Mouse (Mus musculus): Measurements from ENCODE around the gene Sdf2l1. TPM values are rescaled to one million over a fixed set of nuclear protein-coding genes. Genes with fewer than 3 reads are reported as not detected.
"Not testable (repeated sequence)": the region's sequence is repeated elsewhere in the genome, so short reads cannot be mapped to it uniquely, and the experiment has no call there.

Sdf2l1 gene
- 66.9 and 70.1 TPM in 2 replicates for polyA plus RNA-seq (2015; fragmentation: Nextera tagmentation; extraction: Ambion mirVana)

- peak within 1 kb of the TSS; percentile 95 for H3K4me2 ChIP-seq
Observed at GRCm38 (mm10) chr16:17132089-17132905, at the start of gene Sdf2l1. Gene Sdf2l1 (minus strand): TSS chr16:17132383.

DNA sequence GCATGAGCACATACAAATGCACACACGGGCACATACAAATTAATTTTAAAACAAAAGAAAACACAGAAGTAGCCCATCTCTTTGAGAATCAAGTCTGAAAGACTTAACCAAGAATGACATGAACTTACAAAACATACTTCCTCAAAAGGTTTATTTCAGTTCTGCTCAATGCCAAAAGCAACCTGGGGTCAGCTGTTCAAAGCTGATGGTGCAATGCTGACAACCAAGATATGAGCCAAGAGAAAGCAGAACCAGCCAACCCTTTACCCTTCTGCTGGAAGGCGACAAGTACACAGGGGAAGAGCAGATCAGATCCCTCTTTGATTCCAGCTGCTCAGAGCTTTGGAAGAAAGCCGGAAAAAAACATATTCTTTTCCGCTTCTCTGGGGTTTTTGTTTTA, 49.2 kb upstream of the Sdf2l1 start:
- Histone ChIP-seq H3K4me1 (no peaks in the 10 kb centered on the region), H3K36me3 (peaks cover 24% of the 10 kb centered on the region), H3K4me2 (no peak overlapping the region), H3K27me3 (no peaks in the 10 kb centered on the region), H3K9ac (no peak overlapping the region), H3K9me3 (no peaks in the 10 kb centered on the region), H3K27ac (no peak overlapping the region), H3K4me3 (no peak overlapping the region)
- no peak for ATAC-seq (ENCODE audit: insufficient number of reproducible peaks, low FRiP score, low TSS enrichment, low read depth)
- WGBS = 78% methylated on average over 4 of the region's 4 CpGs

More at GRCm38 (mm10) chr16:17132089-17132905, at the start of gene Sdf2l1:
- Histone ChIP-seq H3K36me3 (no peaks in the 10 kb centered on the region), H3K4me3 (peak within 1 kb of the TSS; percentile 80), H3K27ac (peak within 1 kb of the TSS; percentile 35), H3K27me3 (no peaks in the 10 kb centered on the region), H3K9me3 (no peaks in the 10 kb centered on the region), H3K4me1 (peaks cover 12% of the 10 kb centered on the region), H3K9ac (peak within 1 kb of the TSS; percentile 69)
- peak; percentile 99 for ATAC-seq (ENCODE audit: insufficient number of reproducible peaks, low FRiP score, low TSS enrichment, low read depth)
- WGBS = under 1% methylated on average over 47 of the region's 47 CpGs

- H3K9me3 ChIP-seq = no peaks in the 10 kb centered on the region
- 92% methylated on average over 3 of the region's 3 CpGs for WGBS
- no peak for ATAC-seq (ENCODE audit: insufficient number of reproducible peaks, low FRiP score, low TSS enrichment, low read depth)
Observed at GRCm38 (mm10) chr16:17179706-17180105, 47.5 kb upstream of the Sdf2l1 start.

DNA sequence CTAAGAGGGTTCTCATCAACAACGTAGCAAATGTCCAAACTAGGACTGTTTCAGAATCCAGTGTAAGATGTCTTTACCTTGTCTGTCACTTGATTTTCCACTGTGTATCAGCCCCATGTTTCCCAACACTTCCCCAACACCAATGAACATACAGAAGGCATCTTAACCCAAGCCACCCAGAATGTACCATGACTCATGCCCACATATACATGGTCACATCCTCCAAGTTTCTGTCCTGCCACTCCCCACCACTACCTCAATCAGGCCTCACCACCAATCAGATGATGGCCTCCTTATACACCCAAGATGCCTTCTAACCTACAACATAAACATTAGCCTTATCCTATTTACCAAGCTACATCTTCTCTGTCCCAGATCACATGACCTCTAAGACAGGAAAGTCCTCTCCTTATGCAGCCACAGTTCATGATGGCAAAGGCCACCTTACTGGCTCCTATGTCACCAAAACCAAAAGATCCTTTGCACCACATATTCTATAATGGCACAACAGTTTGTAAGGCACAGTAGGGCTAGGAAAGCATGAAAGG, 45.5 kb upstream of the Sdf2l1 start:
- 88% methylated on average over 1 of the region's 1 CpGs for WGBS
- Histone ChIP-seq H3K36me3 (peaks cover 34% of the 10 kb centered on the region), H3K27me3 (no peaks in the 10 kb centered on the region), H3K9ac (no peak overlapping the region), H3K4me3 (no peak overlapping the region), H3K27ac (no peak overlapping the region), H3K4me2 (no peak overlapping the region), H3K9me3 (no peaks in the 10 kb centered on the region), H3K4me1 (no peaks in the 10 kb centered on the region)
- no peak for ATAC-seq (ENCODE audit: insufficient number of reproducible peaks, low FRiP score, low TSS enrichment, low read depth)

More at GRCm38 (mm10) chr16:17179706-17180105, 47.5 kb upstream of the Sdf2l1 start:
- H3K9ac ChIP-seq = no peak overlapping the region
- H3K4me1 ChIP-seq = no peaks in the 10 kb centered on the region
- peaks cover 24% of the 10 kb centered on the region for H3K36me3 ChIP-seq
- H3K4me2 ChIP-seq = no peak overlapping the region
- no peaks in the 10 kb centered on the region for H3K27me3 ChIP-seq
- H3K4me3 ChIP-seq = no peak overlapping the region
- H3K27ac ChIP-seq = no peak overlapping the region

DNA sequence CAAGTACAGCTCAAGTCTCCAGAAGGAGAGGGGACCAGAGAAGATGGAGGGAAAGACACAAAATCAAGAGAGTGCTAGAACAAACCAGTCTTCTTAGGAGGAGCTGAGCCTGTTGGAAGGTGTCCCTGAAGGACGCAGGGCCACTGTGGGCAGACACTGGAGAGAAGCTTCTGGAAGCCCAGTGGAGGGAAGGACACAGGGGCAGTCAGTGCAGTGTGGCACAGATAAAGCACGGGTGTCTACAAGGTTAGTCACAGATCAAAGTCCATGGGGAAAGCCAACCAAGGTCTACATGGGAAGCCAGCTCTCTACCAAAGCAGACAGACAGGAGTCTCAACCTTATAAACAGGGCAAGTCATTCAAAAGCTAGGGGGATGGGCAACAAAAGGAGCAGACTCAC, 43.6 kb upstream of the Sdf2l1 start:
- no peaks in the 10 kb centered on the region for H3K4me1 ChIP-seq
- H3K27me3 ChIP-seq = no peaks in the 10 kb centered on the region
- no peaks in the 10 kb centered on the region for H3K9me3 ChIP-seq
- WGBS = 77% methylated on average over 2 of the region's 2 CpGs
- H3K9ac ChIP-seq = no peak overlapping the region
- no peak overlapping the region for H3K4me2 ChIP-seq
- peaks cover 51% of the 10 kb centered on the region for H3K36me3 ChIP-seq
- H3K4me3 ChIP-seq = no peak overlapping the region
- H3K27ac ChIP-seq = no peak overlapping the region
- no peak for ATAC-seq (ENCODE audit: insufficient number of reproducible peaks, low FRiP score, low TSS enrichment, low read depth)

DNA sequence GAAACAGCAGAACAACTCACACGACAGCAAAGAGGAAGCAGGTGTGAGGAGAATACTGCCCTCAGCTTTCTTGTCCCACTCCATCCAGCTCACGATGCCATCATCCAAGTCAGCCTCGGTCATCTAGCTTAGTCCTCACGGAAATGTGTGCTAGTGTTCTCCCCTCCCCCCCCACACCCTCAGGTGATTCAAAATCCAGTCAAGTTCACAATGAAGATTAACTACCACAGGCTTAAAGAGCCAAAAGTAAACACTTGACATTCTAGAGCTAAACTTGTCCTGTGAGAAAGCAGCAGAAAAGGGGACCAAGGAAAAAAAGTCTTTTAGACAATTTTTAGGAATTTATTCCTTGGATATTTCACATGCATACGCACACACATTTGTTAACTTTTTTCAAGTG, 35.9 kb upstream of the Sdf2l1 start:
- Histone ChIP-seq H3K27ac (no peak overlapping the region), H3K9ac (no peak overlapping the region), H3K4me1 (no peaks in the 10 kb centered on the region), H3K4me2 (no peak overlapping the region), H3K4me3 (no peak overlapping the region), H3K9me3 (no peaks in the 10 kb centered on the region), H3K27me3 (no peaks in the 10 kb centered on the region), H3K36me3 (peaks cover 58% of the 10 kb centered on the region)
- ATAC-seq (ENCODE audit: insufficient number of reproducible peaks, low FRiP score, low TSS enrichment, low read depth) = no peak
- 81% methylated on average over 5 of the region's 5 CpGs for WGBS

- H3K4me3 ChIP-seq = no peak overlapping the region
- H3K9me3 ChIP-seq = no peaks in the 10 kb centered on the region
- no peak overlapping the region for H3K4me2 ChIP-seq
- no peak for ATAC-seq (ENCODE audit: insufficient number of reproducible peaks, low FRiP score, low TSS enrichment, low read depth)
- H3K27ac ChIP-seq = no peak overlapping the region
- no peak overlapping the region for H3K9ac ChIP-seq
- H3K36me3 ChIP-seq = peaks cover 50% of the 10 kb centered on the region
- no peaks in the 10 kb centered on the region for H3K4me1 ChIP-seq
- H3K27me3 ChIP-seq = no peaks in the 10 kb centered on the region
Observed at GRCm38 (mm10) chr16:17167179-17167578, 35.0 kb upstream of the Sdf2l1 start.

DNA sequence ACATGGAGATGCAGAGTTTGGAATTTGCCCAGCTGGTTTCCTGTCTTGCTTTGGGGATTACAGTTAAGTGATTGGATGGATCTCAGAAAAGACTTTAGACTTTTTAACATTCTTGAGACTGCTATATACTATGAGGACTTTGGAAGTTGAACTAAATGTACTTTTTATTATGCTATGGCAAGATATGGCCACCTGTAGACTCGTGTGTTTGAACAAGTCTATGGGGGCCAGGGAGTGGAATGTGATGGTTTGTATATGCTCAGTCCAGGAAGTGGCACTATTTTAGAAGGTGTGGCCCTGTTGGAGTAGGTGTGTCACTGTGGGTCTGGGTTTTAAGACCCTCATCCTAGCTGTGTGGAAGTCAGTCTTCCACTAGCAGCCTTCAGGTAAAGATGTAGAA, 33.3 kb upstream of the Sdf2l1 start:
- H3K9ac ChIP-seq; H3K27me3 ChIP-seq; H3K27ac ChIP-seq; H3K9me3 ChIP-seq; ATAC-seq (ENCODE audit: insufficient number of reproducible peaks, low FRiP score, low TSS enrichment, low read depth); H3K4me1 ChIP-seq; H3K4me2 ChIP-seq; H3K4me3 ChIP-seq: not testable (repeated sequence)
- H3K36me3 ChIP-seq = peaks cover 38% of the 10 kb centered on the region
- 84% methylated on average over 1 of the region's 1 CpGs for WGBS

GRCm38 (mm10) chr16:17154346-17154745, 22.2 kb upstream of the Sdf2l1 start:
- Histone ChIP-seq H3K4me3 (no peak overlapping the region), H3K36me3 (peaks cover 75% of the 10 kb centered on the region), H3K27ac (no peak overlapping the region), H3K27me3 (no peaks in the 10 kb centered on the region), H3K4me2 (no peak overlapping the region), H3K9ac (no peak overlapping the region), H3K9me3 (no peaks in the 10 kb centered on the region), H3K4me1 (no peaks in the 10 kb centered on the region)
- no peak for ATAC-seq (ENCODE audit: insufficient number of reproducible peaks, low FRiP score, low TSS enrichment, low read depth)
- WGBS = 91% methylated on average over 2 of the region's 2 CpGs

DNA sequence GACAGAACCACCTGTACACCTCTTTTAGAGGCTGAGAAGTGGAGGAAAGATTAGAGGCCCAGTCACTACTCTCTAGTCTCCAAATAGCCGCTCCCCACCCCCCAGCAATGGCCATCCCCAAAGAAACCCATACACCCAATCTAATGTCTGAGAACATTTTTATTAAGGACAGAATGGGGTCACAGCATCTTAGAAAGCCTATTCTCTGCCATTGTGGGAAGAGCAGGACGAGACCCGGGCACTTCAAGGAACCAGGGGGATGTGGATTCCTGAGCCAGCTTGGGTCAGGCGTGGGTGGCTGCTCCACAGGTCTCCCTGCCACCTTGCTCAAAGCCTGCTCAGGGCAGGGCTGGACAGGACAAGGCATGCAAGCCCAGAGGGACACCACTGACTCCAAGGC, 19.7 kb upstream of the Sdf2l1 start:
- no peaks in the 10 kb centered on the region for H3K9me3 ChIP-seq
- H3K4me2 ChIP-seq = no peak overlapping the region
- H3K27ac ChIP-seq = no peak overlapping the region
- H3K4me1 ChIP-seq = peaks cover 14% of the 10 kb centered on the region
- no peak overlapping the region for H3K9ac ChIP-seq
- 91% methylated on average over 4 of the region's 4 CpGs for WGBS
- peaks cover 52% of the 10 kb centered on the region for H3K36me3 ChIP-seq
- H3K27me3 ChIP-seq = peaks cover 9% of the 10 kb centered on the region
- no peak overlapping the region for H3K4me3 ChIP-seq
- ATAC-seq (ENCODE audit: insufficient number of reproducible peaks, low FRiP score, low TSS enrichment, low read depth) = no peak

DNA sequence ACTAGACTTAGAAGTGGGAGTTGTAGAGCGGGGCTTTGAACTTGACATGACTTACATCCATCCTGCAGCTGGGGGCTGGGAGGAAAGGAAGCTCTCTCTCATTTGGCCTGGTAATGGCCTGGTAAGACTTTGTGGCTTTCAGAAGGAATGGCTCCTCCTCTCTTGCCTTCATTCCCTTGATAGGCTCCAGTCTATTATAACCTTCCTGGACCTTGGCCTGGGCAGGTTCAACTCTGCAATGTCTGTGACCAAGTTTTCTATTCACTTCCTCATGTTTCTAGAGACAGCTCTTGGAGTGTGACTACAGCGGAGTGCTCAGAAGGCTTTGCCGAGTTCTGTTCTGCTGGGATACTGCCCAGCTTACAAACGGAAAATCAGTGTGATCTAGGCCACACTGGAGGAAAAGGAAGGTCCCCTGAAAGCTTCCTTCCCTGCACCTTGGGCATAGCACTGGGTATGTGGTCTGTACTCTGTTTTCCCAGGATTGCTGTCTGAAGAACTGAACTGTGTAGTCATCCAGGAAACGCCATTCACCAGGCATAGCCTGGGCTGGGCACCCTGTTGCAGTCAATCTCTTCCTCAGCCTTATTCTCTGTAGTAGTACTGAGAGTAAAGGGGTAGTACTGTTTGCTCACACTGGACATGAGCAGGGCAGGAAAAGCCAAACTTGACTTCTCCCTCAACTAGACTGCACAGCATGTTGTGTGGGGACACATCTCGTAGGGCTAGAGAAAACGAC, 18.5 kb upstream of the Sdf2l1 start:
- peaks cover 9% of the 10 kb centered on the region for H3K27me3 ChIP-seq
- H3K9me3 ChIP-seq = no peaks in the 10 kb centered on the region
- H3K4me3 ChIP-seq = no peak overlapping the region
- H3K4me1 ChIP-seq = peaks cover 16% of the 10 kb centered on the region
- WGBS = 83% methylated on average over 7 of the region's 7 CpGs
- peaks cover 45% of the 10 kb centered on the region for H3K36me3 ChIP-seq
- H3K9ac ChIP-seq = no peak overlapping the region
- no peak overlapping the region for H3K27ac ChIP-seq
- no peak overlapping the region for H3K4me2 ChIP-seq
- no peak for ATAC-seq (ENCODE audit: insufficient number of reproducible peaks, low FRiP score, low TSS enrichment, low read depth)

DNA sequence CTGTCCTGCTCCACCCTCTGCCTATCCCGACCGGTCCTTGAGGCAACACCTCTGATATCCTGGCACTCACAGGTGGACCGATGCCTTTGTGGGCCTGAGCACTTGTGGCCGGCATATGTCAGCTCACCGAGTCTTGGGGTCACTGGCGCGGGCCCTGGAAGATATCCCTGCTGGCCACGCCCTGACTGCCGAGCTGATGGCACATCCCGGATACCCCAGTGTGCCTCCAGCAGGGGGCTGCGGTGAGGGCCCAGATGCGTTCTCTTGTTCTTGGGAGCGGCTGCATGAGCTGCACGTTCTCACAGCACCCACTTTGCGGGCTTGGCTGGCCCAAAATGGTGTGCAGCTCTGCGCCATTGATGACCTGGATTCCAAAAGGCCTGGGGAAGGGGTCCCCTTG, 15.9 kb upstream of the Sdf2l1 start:
- WGBS = 8% methylated on average over 16 of the region's 16 CpGs
- Histone ChIP-seq H3K27me3 (peaks cover 9% of the 10 kb centered on the region), H3K27ac (no peak overlapping the region), H3K36me3 (peaks cover 24% of the 10 kb centered on the region), H3K9ac (0 out of 2 replicates have a peak overlapping the region, but pooled peaks have one; percentile 35), H3K4me1 (peaks cover 16% of the 10 kb centered on the region), H3K9me3 (no peaks in the 10 kb centered on the region), H3K4me3 (peak overlapping the region; percentile 60), H3K4me2 (peak overlapping the region; percentile 99)
- ATAC-seq (ENCODE audit: insufficient number of reproducible peaks, low FRiP score, low TSS enrichment, low read depth) = no peak; the same call in 1 of the 2 replicates
